In the genomic region with DNA sequence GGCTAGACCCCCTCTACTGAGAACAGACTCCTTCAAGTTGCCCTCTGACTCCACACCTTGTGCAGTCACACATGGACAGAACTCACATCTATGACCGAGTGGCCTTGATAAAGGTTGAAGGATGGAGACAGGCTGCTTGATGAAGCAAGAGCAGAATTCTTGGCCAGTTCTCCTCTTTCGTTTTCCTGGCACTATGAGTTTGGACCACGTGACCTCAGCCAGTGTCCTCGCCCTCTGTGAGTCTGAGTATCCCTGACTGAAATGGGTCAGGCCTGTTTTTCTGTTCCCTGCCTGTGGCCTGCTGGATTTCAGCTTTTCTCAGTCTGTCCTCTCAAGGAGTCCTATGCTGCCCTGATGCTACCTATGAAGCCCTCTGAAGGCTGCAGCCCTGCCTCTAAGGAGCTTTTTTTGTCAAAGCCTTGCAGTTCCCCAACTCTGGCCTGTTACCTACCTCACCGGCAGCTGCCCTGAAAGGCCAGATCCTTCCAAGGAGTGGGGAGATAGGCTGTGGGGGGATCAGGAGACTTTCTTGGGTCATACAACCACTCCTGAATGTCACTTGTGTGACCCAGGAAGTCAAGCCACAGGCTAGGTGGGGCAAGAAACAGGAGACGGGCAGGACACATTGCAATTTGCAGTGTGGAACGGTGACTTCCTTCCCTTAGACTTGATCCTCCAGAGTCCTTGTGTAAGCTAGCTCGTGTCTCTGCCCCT, we compare ENCODE assay signal across 12 mouse cellular contexts. TPM values are rescaled to one million over a fixed set of nuclear protein-coding genes. Genes with fewer than 3 reads are reported as not detected.
DNase-seq lines count a peak whose midpoint lies in the region; TF ChIP-seq lines count a peak whose summit lies in the region.
"Had no signal": no experiment of that assay in that cellular context is flagged by ENCODE, and none has a peak within 500 bp of the region (broad histone marks: within the 10 kb centered on the region; RNA-seq: fewer than 3 reads in every experiment).

No protein-coding gene starts in this region.

- no peaks in the 10 kb centered on the region for H3K9me3 ChIP-seq in midbrain, embryonic 10.5 days (replicated peaks)
- H3K9me3 ChIP-seq: G1E; limb, embryonic 12.5 days; midbrain, embryonic 13.5 days had no signal

- H3K36me3 ChIP-seq in midbrain, embryonic 10.5 days: no peaks in the 10 kb centered on the region
- H3K36me3 ChIP-seq: G1E; limb, embryonic 12.5 days; midbrain, embryonic 13.5 days had no signal

- DNase-seq in retina, postnatal 1 day: peak; percentile 62
- DNase-seq in retina, embryonic 14.5 days (ENCODE audit: low spot score): no peak
- peak; percentile 63 for DNase-seq in heart, postnatal 25 days (ENCODE audit: low spot score)
- DNase-seq in skeletal muscle tissue, adult 2 months (ENCODE audit: low read depth, low spot score): peak; percentile 86
- no peak for DNase-seq in midbrain, embryonic 10.5 days (ENCODE audit: low spot score)
- no peak for DNase-seq in embryo, embryonic 10 days (ENCODE audit: low spot score)
- DNase-seq: thymus, postnatal 36 days had no signal

- H3K4me3 ChIP-seq in bone marrow, adult 2 months (replicated peaks; ENCODE audit: control insufficient read depth, low read depth, low read length): no peak overlapping the region
- no peak overlapping the region for H3K4me3 ChIP-seq in midbrain, embryonic 10.5 days
- H3K4me3 ChIP-seq: limb, embryonic 12.5 days; midbrain, embryonic 13.5 days had no signal

- peaks cover 4% of the 10 kb centered on the region; the same call in 1 of the 2 replicates for H3K4me1 ChIP-seq in bone marrow, adult 2 months (ENCODE audit: control insufficient read depth, insufficient read depth, low read length)
- peaks cover 13% of the 10 kb centered on the region for H3K4me1 ChIP-seq in midbrain, embryonic 10.5 days
- H3K4me1 ChIP-seq: limb, embryonic 12.5 days; midbrain, embryonic 13.5 days had no signal

- intact Hi-C loops in heart, postnatal 25 days (cut with DNase I): no loop called here

- TF ChIP-seq CTCF in bone marrow, adult 2 months (IDR thresholded peaks at IDR 0.05; ENCODE audit: control insufficient read depth, insufficient read depth, low read length): no peak

- TF ChIP-seq POLR2A in bone marrow, adult 2 months (IDR thresholded peaks at IDR 0.05; ENCODE audit: borderline replicate concordance, control insufficient read depth, low read depth, low read length): no peak

- H3K27me3 ChIP-seq in midbrain, embryonic 10.5 days (ENCODE audit: low read depth, poor library complexity, severe bottlenecking): peaks cover 34% of the 10 kb centered on the region

- 41% methylated on average over 8 of the region's 8 CpGs for WGBS in bone marrow, adult 2 months
- WGBS in midbrain, embryonic 10.5 days: 77% methylated on average over 8 of the region's 8 CpGs

- H3K27ac ChIP-seq in bone marrow, adult 2 months (ENCODE audit: control insufficient read depth, insufficient read depth, low read depth, low read length, poor library complexity): peak overlapping the region; percentile 49; the same call in 1 of the 2 replicates
- no peak overlapping the region for H3K27ac ChIP-seq in midbrain, embryonic 10.5 days (replicated peaks)
- H3K27ac ChIP-seq: kidney, postnatal 0 days; limb, embryonic 12.5 days; midbrain, embryonic 13.5 days had no signal

RNA-seq across cellular contexts. Expression of gene Sh3tc1, which starts 3.6 kb away (rescaled TPM):
- polyA plus RNA-seq in bone marrow, adult 2 months (2011; ENCODE audit: insufficient read depth, insufficient read length, low replicate concordance, missing spikeins): 7.9 and 18.9 TPM in 2 replicates
- total RNA-seq in heart, postnatal 25 days (2021): 10 to 100 TPM in 1 of 2 experiments, 1 to 10 TPM in 1; 9.7 to 10.5 TPM
- 3.6 and 3.8 TPM in 2 replicates for polyA plus RNA-seq in midbrain, embryonic 10.5 days (2016; fragmentation: Nextera tagmentation; extraction: Ambion mirVana)

RNA-seq across cellular contexts. Expression of gene Ablim2, which starts 14.3 kb away (rescaled TPM):
- 2.2 TPM in 1 of 2 replicates, not detected in the other for polyA plus RNA-seq in bone marrow, adult 2 months (2011; ENCODE audit: insufficient read depth, insufficient read length, low replicate concordance, missing spikeins)
- 10 to 100 TPM; 14.9 to 16.0 TPM for total RNA-seq in heart, postnatal 25 days (2021)
- polyA plus RNA-seq in midbrain, embryonic 10.5 days (2016; fragmentation: Nextera tagmentation; extraction: Ambion mirVana): 0.62 and 0.84 TPM in 2 replicates
- polyA plus RNA-seq: G1E had no signal

Comparison
In these comparisons a context has a peak if more than half of its experiments do, and no peak if none do; other contexts are left out.
1. DNase-seq: peak in retina, postnatal 1 day (single experiment), heart, postnatal 25 days (single experiment) and skeletal muscle tissue, adult 2 months (single experiment); none in retina, embryonic 14.5 days (single experiment), midbrain, embryonic 10.5 days (single experiment) and embryo, embryonic 10 days (single experiment).